Mouse (Mus musculus): ENCODE measurements around the gene Cacna1c. TPM values are rescaled to one million over a fixed set of nuclear protein-coding genes. Genes with fewer than 3 reads are reported as not detected.

Gene Cacna1c
- polyA plus RNA-seq, 1 experiment from 2014 or later, result 0.30 TPM

GRCm38 (mm10) chr6:118897101-118897500 lies 299.1 kb downstream of the Cacna1c start:
- ATAC-seq (ENCODE audit: low read depth), result no peak
- Histone ChIP-seq H3K4me3 (ENCODE audit: low read depth, low read length) (no peak overlapping the region), H3K27me3 (ENCODE audit: control insufficient read depth, insufficient read depth, low read depth, low read length) (no peaks in the 10 kb centered on the region), H3K9ac (ENCODE audit: low read depth, low read length) (no peak overlapping the region), H3K9me3 (replicated peaks; ENCODE audit: control insufficient read depth, low read length) (no peaks in the 10 kb centered on the region), H3K27ac (ENCODE audit: low read length) (no peak overlapping the region), H3K36me3 (ENCODE audit: control insufficient read depth, insufficient read depth) (no peaks in the 10 kb centered on the region), H3K4me1 (ENCODE audit: control insufficient read depth, low read depth, low read length) (no peaks in the 10 kb centered on the region), H3K4me2 (ENCODE audit: low read depth, low read length) (no peak overlapping the region)
- 37% methylated on average over 5 of the region's 5 CpGs for WGBS (ENCODE audit: insufficient replicate concordance)

DNA sequence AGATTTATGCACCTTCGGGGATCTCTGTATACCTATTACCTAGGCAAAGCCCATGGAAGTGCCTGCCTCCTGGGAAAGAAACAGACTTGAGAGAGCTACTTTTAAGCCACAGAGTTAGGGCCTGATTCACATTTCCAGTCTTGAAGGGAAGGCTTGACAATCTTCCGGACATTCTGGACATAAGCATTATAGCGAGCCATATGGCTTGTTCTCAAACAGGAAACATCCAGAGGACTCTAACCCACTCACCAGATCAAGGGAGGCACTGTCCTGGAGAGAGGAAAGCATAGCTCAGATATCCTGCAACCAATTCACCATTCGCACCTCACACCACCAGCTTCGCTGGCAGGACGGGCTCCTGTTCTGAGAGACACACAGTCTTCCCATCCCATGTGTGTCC lies 302.2 kb downstream of the Cacna1c start:
- Histone ChIP-seq H3K9ac (ENCODE audit: low read depth, low read length) (no peak overlapping the region), H3K27ac (ENCODE audit: low read length) (no peak overlapping the region), H3K4me1 (ENCODE audit: control insufficient read depth, low read depth, low read length) (no peaks in the 10 kb centered on the region), H3K4me3 (ENCODE audit: low read depth, low read length) (no peak overlapping the region), H3K27me3 (ENCODE audit: control insufficient read depth, insufficient read depth, low read depth, low read length) (no peaks in the 10 kb centered on the region), H3K4me2 (ENCODE audit: low read depth, low read length) (no peak overlapping the region), H3K9me3 (replicated peaks; ENCODE audit: control insufficient read depth, low read length) (no peaks in the 10 kb centered on the region), H3K36me3 (ENCODE audit: control insufficient read depth, insufficient read depth) (no peaks in the 10 kb centered on the region)
- no peak for ATAC-seq (ENCODE audit: low read depth)
- WGBS (ENCODE audit: insufficient replicate concordance), result 69% methylated on average over 6 of the region's 6 CpGs

GRCm38 (mm10) chr6:118889441-118889840 lies 306.8 kb downstream of the Cacna1c start:
- H3K27me3 ChIP-seq (ENCODE audit: control insufficient read depth, insufficient read depth, low read depth, low read length), result no peaks in the 10 kb centered on the region
- H3K9ac ChIP-seq (ENCODE audit: low read depth, low read length), result no peak overlapping the region
- no peaks in the 10 kb centered on the region for H3K9me3 ChIP-seq (replicated peaks; ENCODE audit: control insufficient read depth, low read length)
- H3K4me3 ChIP-seq (ENCODE audit: low read depth, low read length), result no peak overlapping the region
- H3K4me2 ChIP-seq (ENCODE audit: low read depth, low read length), result no peak overlapping the region
- 69% methylated on average over 4 of the region's 4 CpGs for WGBS (ENCODE audit: insufficient replicate concordance)
- H3K4me1 ChIP-seq (ENCODE audit: control insufficient read depth, low read depth, low read length), result no peaks in the 10 kb centered on the region
- H3K36me3 ChIP-seq (ENCODE audit: control insufficient read depth, insufficient read depth), result no peaks in the 10 kb centered on the region
- no peak overlapping the region for H3K27ac ChIP-seq (ENCODE audit: low read length)
- no peak for ATAC-seq (ENCODE audit: low read depth)

DNA sequence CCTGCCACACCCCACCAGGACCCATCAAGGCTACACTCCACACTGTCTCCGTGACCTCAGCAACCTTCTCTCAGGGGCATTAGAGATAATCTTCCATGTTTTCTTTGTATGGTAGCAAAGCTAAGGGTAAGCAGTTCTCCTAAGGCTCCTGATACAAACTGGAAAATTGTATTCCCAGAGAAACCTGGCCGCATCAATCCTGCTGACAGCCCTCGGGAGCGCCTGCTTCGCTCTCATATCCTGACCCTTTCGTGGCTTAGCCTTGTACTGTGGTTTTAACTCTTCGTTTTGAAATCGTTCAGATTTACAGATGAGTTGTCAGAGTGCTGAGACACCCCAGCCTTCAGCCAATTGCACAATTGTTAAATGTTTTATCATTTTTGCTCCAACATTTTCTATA lies 309.2 kb downstream of the Cacna1c start:
- no peak overlapping the region for H3K27ac ChIP-seq (ENCODE audit: low read length)
- 59% methylated on average over 8 of the region's 8 CpGs for WGBS (ENCODE audit: insufficient replicate concordance)
- H3K9me3 ChIP-seq (replicated peaks; ENCODE audit: control insufficient read depth, low read length), result no peaks in the 10 kb centered on the region
- no peak overlapping the region for H3K4me2 ChIP-seq (ENCODE audit: low read depth, low read length)
- no peak overlapping the region for H3K4me3 ChIP-seq (ENCODE audit: low read depth, low read length)
- no peaks in the 10 kb centered on the region for H3K36me3 ChIP-seq (ENCODE audit: control insufficient read depth, insufficient read depth)
- no peaks in the 10 kb centered on the region for H3K27me3 ChIP-seq (ENCODE audit: control insufficient read depth, insufficient read depth, low read depth, low read length)
- H3K9ac ChIP-seq (ENCODE audit: low read depth, low read length), result no peak overlapping the region
- H3K4me1 ChIP-seq (ENCODE audit: control insufficient read depth, low read depth, low read length), result no peaks in the 10 kb centered on the region
- ATAC-seq (ENCODE audit: low read depth), result no peak

DNA sequence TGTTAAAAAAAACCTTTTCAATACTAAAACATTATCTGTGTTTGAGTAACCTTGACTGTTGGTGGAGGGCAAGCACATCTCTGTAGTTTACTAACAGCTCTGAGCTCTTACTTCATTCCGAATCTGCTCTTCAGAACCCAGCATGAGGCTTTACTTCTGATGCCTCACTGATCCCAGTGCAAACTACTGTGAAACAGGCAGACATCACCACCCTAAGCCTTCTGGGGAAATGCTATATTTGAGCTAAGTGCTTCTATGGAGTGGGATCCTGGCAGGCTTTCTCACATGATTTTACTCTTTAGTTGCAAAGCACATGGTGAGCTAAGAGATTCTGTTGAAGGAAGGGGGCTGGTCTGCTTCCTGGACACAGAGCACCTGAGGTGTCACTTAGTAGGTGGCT lies 311.3 kb downstream of the Cacna1c start:
- 56% methylated on average over 1 of the region's 1 CpGs for WGBS (ENCODE audit: insufficient replicate concordance)
- no peak for ATAC-seq (ENCODE audit: low read depth)
- H3K27ac ChIP-seq (ENCODE audit: low read length), result no peak overlapping the region

GRCm38 (mm10) chr6:118884073-118884551 lies 312.1 kb downstream of the Cacna1c start:
- no peaks in the 10 kb centered on the region for H3K4me1 ChIP-seq (ENCODE audit: control insufficient read depth, low read depth, low read length)
- ATAC-seq (ENCODE audit: low read depth), result no peak
- no peak overlapping the region for H3K27ac ChIP-seq (ENCODE audit: low read length)
- no peak overlapping the region for H3K9ac ChIP-seq (ENCODE audit: low read depth, low read length)
- H3K36me3 ChIP-seq (ENCODE audit: control insufficient read depth, insufficient read depth), result no peaks in the 10 kb centered on the region
- 58% methylated on average over 8 of the region's 8 CpGs for WGBS (ENCODE audit: insufficient replicate concordance)
- no peak overlapping the region for H3K4me2 ChIP-seq (ENCODE audit: low read depth, low read length)
- no peaks in the 10 kb centered on the region for H3K27me3 ChIP-seq (ENCODE audit: control insufficient read depth, insufficient read depth, low read depth, low read length)
- H3K9me3 ChIP-seq (replicated peaks; ENCODE audit: control insufficient read depth, low read length), result no peaks in the 10 kb centered on the region
- H3K4me3 ChIP-seq (ENCODE audit: low read depth, low read length), result no peak overlapping the region

More for the DNA sequence above, 311.3 kb downstream of the Cacna1c start:
- H3K4me1 ChIP-seq (ENCODE audit: control insufficient read depth, low read depth, low read length), result no peaks in the 10 kb centered on the region
- H3K9me3 ChIP-seq (replicated peaks; ENCODE audit: control insufficient read depth, low read length), result no peaks in the 10 kb centered on the region
- H3K27me3 ChIP-seq (ENCODE audit: control insufficient read depth, insufficient read depth, low read depth, low read length), result no peaks in the 10 kb centered on the region
- H3K9ac ChIP-seq (ENCODE audit: low read depth, low read length), result no peak overlapping the region
- no peak overlapping the region for H3K4me3 ChIP-seq (ENCODE audit: low read depth, low read length)
- no peaks in the 10 kb centered on the region for H3K36me3 ChIP-seq (ENCODE audit: control insufficient read depth, insufficient read depth)
- H3K4me2 ChIP-seq (ENCODE audit: low read depth, low read length), result no peak overlapping the region

DNA sequence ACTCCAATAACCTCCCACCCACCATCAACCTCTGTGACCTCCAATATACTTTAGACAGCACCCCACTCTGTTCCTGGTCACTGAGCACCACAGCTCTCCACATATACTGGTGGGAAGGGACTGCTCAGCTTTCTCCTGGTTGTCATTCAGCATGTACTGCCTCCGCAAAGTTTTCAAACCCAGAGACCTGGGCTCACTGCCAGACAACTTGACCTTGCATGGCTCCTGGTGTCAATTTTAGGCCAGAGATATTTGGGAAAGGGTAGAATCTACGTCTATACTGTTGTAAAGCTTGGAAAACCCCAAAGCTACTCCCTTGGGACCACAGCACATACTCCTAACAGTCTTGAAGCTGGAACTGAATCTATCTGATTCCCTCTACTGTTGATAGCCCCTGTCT lies 320.0 kb downstream of the Cacna1c start:
- WGBS (ENCODE audit: insufficient replicate concordance), result 50% methylated on average over 2 of the region's 2 CpGs
- ATAC-seq (ENCODE audit: low read depth), result no peak
- Histone ChIP-seq H3K36me3 (ENCODE audit: control insufficient read depth, insufficient read depth) (no peaks in the 10 kb centered on the region), H3K9ac (ENCODE audit: low read depth, low read length) (no peak overlapping the region), H3K27me3 (ENCODE audit: control insufficient read depth, insufficient read depth, low read depth, low read length) (no peaks in the 10 kb centered on the region), H3K27ac (ENCODE audit: low read length) (no peak overlapping the region), H3K4me1 (ENCODE audit: control insufficient read depth, low read depth, low read length) (no peaks in the 10 kb centered on the region), H3K4me3 (ENCODE audit: low read depth, low read length) (no peak overlapping the region), H3K9me3 (replicated peaks; ENCODE audit: control insufficient read depth, low read length) (no peaks in the 10 kb centered on the region), H3K4me2 (ENCODE audit: low read depth, low read length) (no peak overlapping the region)

- Histone ChIP-seq H3K4me3 (ENCODE audit: low read depth, low read length) (no peak overlapping the region), H3K9ac (ENCODE audit: low read depth, low read length) (no peak overlapping the region), H3K36me3 (ENCODE audit: control insufficient read depth, insufficient read depth) (no peaks in the 10 kb centered on the region), H3K9me3 (replicated peaks; ENCODE audit: control insufficient read depth, low read length) (no peaks in the 10 kb centered on the region), H3K4me2 (ENCODE audit: low read depth, low read length) (no peak overlapping the region), H3K4me1 (ENCODE audit: control insufficient read depth, low read depth, low read length) (no peaks in the 10 kb centered on the region), H3K27me3 (ENCODE audit: control insufficient read depth, insufficient read depth, low read depth, low read length) (no peaks in the 10 kb centered on the region), H3K27ac (ENCODE audit: low read length) (no peak overlapping the region)
- ATAC-seq (ENCODE audit: low read depth), result no peak
- 51% methylated on average over 7 of the region's 7 CpGs for WGBS (ENCODE audit: insufficient replicate concordance)
Observed at GRCm38 (mm10) chr6:118870241-118870841, 325.9 kb downstream of the Cacna1c start.

DNA sequence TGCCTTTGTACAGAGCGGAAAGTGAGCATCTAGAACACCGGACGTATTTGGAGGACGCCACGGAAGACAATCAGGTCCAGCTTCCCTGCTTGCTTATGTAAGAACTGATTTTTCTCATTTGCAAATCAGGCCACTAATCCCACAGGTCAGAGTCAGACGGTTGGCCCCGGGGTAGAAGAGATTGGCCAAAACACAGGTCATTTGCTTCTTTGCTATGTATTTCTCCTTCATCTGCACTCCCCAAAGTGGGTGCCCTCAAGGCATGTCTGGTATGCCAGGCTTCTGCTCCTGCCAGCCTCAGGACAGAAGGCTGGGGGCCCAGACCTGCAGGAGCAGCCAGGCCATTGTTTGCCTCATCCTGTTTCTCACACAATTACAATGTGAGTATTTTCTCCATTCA lies 328.8 kb downstream of the Cacna1c start:
- no peak for ATAC-seq (ENCODE audit: low read depth)
- no peaks in the 10 kb centered on the region for H3K36me3 ChIP-seq (ENCODE audit: control insufficient read depth, insufficient read depth)
- H3K9ac ChIP-seq (ENCODE audit: low read depth, low read length), result no peak overlapping the region
- no peaks in the 10 kb centered on the region for H3K4me1 ChIP-seq (ENCODE audit: control insufficient read depth, low read depth, low read length)
- H3K9me3 ChIP-seq (replicated peaks; ENCODE audit: control insufficient read depth, low read length), result no peaks in the 10 kb centered on the region
- no peaks in the 10 kb centered on the region for H3K27me3 ChIP-seq (ENCODE audit: control insufficient read depth, insufficient read depth, low read depth, low read length)
- H3K27ac ChIP-seq (ENCODE audit: low read length), result no peak overlapping the region
- no peak overlapping the region for H3K4me3 ChIP-seq (ENCODE audit: low read depth, low read length)
- no peak overlapping the region for H3K4me2 ChIP-seq (ENCODE audit: low read depth, low read length)
- WGBS (ENCODE audit: insufficient replicate concordance), result 70% methylated on average over 7 of the region's 7 CpGs

Data from liver, embryonic 16.5 days (tissue).